Mouse (Mus musculus): ENCODE data around the gene Sv2c.

Sv2c gene

GRCm38 (mm10) chr13:95965596-95965995, 166.8 kb downstream of the Sv2c start:
- no peak for DNase-seq

- DNase-seq: no peak
Measured at GRCm38 (mm10) chr13:95965162-95965561, 167.2 kb downstream of the Sv2c start.

- no peak for DNase-seq
Measured at GRCm38 (mm10) chr13:95964226-95964625, 168.2 kb downstream of the Sv2c start.

GRCm38 (mm10) chr13:95963671-95964070, 168.7 kb downstream of the Sv2c start:
- no peak for DNase-seq

- no peak for DNase-seq
Measured at GRCm38 (mm10) chr13:95961905-95962304, 170.5 kb downstream of the Sv2c start.

GRCm38 (mm10) chr13:95961191-95961791, 171.1 kb downstream of the Sv2c start:
- DNase-seq: peak; percentile 44 to 59

GRCm38 (mm10) chr13:95960477-95961185, 171.7 kb downstream of the Sv2c start:
- DNase-seq: peak in 1 of 2 experiments; percentile 22

- peak; percentile 62 to 73 for DNase-seq
Measured at GRCm38 (mm10) chr13:95959651-95960476, 172.5 kb downstream of the Sv2c start.

GRCm38 (mm10) chr13:95957134-95957533, 175.2 kb downstream of the Sv2c start:
- DNase-seq: peak; percentile 16 to 38

- no peak for DNase-seq
Measured at GRCm38 (mm10) chr13:95956327-95956781, 176.0 kb downstream of the Sv2c start.

- no peak for DNase-seq
Measured at GRCm38 (mm10) chr13:95955204-95955603, 177.2 kb downstream of the Sv2c start.

GRCm38 (mm10) chr13:95953636-95954035, 178.7 kb downstream of the Sv2c start:
- DNase-seq: no peak

- no peak for DNase-seq
Measured at GRCm38 (mm10) chr13:95952263-95952662, 180.1 kb downstream of the Sv2c start.

GRCm38 (mm10) chr13:95951098-95951894, 181.1 kb downstream of the Sv2c start:
- peak; percentile 54 to 69 for DNase-seq

GRCm38 (mm10) chr13:95950434-95951091, 181.8 kb downstream of the Sv2c start:
- no peak for DNase-seq

GRCm38 (mm10) chr13:95949356-95949755, 183.0 kb downstream of the Sv2c start:
- no peak for DNase-seq

GRCm38 (mm10) chr13:95948821-95949220, 183.6 kb downstream of the Sv2c start:
- no peak for DNase-seq

- DNase-seq: no peak
Measured at GRCm38 (mm10) chr13:95948394-95948793, 184.0 kb downstream of the Sv2c start.

GRCm38 (mm10) chr13:95945937-95946507, 186.4 kb downstream of the Sv2c start:
- no peak for DNase-seq

- DNase-seq: no peak
Measured at GRCm38 (mm10) chr13:95944621-95945020, 187.8 kb downstream of the Sv2c start.

GRCm38 (mm10) chr13:95943919-95944318, 188.5 kb downstream of the Sv2c start:
- no peak for DNase-seq

GRCm38 (mm10) chr13:95942587-95942986, 189.8 kb downstream of the Sv2c start:
- DNase-seq: no peak

All from kidney, postnatal 4 days (tissue).